9 mouse cellular contexts compared by ENCODE assay signal in the genomic region with DNA sequence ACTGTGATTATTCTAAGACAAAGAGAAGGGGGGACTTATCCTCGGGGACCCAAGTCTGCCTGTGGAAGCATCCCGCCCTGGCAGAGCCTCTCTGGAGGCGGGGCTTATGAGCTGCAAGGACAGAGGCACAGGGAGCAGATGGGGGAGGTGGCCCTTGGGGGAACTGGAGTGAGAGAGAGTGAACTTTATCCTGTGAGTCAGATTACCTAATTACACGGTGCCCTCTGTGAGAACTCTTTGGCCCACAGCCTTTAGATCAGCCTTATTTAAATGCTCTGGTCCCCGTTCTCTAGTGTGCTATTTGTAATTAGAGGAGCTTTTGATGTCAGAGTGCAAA.
DNase-seq lines count a peak whose midpoint lies in the region; ATAC-seq lines count a peak whose summit lies in the region.
"Had no signal": no experiment of that assay in that cellular context is flagged by ENCODE, and none has a peak within 500 bp of the region (broad histone marks: within the 10 kb centered on the region; RNA-seq: fewer than 3 reads in every experiment).

No protein-coding gene starts in this region.

- peaks cover 8% of the 10 kb centered on the region; the same call in 1 of the 2 replicates for H3K4me1 ChIP-seq in embryonic facial prominence, embryonic 11.5 days (ENCODE audit: control insufficient read depth, insufficient read depth, low read length)
- no peaks in the 10 kb centered on the region for H3K4me1 ChIP-seq in stomach, embryonic 15.5 days

- no peaks in the 10 kb centered on the region for H3K9me3 ChIP-seq in embryonic facial prominence, embryonic 11.5 days (replicated peaks; ENCODE audit: control insufficient read depth, low read length)
- no peaks in the 10 kb centered on the region for H3K9me3 ChIP-seq in stomach, embryonic 15.5 days

- ATAC-seq in embryonic facial prominence, embryonic 11.5 days (replicated peaks; ENCODE audit: insufficient number of reproducible peaks, low FRiP score, low TSS enrichment, low read depth) = 0 out of 2 replicates have a peak, but pooled peaks have one; percentile 45
- peak; percentile 75; the same call in 1 of the 2 replicates for ATAC-seq in stomach, embryonic 15.5 days (ENCODE audit: insufficient read depth, low FRiP score, low read depth)
- ATAC-seq in megakaryocyte-erythroid progenitor cell, adult 5-6 weeks (replicated peaks; ENCODE audit: low FRiP score, low TSS enrichment, poor library complexity, severe bottlenecking) = no peak

- 2% methylated on average over 5 of the region's 5 CpGs for WGBS in embryonic facial prominence, embryonic 11.5 days
- WGBS in stomach, embryonic 15.5 days = 19% methylated on average over 5 of the region's 5 CpGs

- H3K4me3 ChIP-seq in embryonic facial prominence, embryonic 11.5 days (ENCODE audit: low read depth, low read length) = no peak overlapping the region
- H3K4me3 ChIP-seq in stomach, embryonic 15.5 days (replicated peaks) = no peak overlapping the region

- H3K36me3 ChIP-seq in embryonic facial prominence, embryonic 11.5 days (replicated peaks; ENCODE audit: control insufficient read depth, insufficient read depth, low read depth, low read length) = no peaks in the 10 kb centered on the region
- H3K36me3 ChIP-seq in stomach, embryonic 15.5 days = no peaks in the 10 kb centered on the region
- H3K36me3 ChIP-seq: G1E had no signal

- peak; percentile 20 for DNase-seq in lung, postnatal 10 days
- no peak for DNase-seq in lung, postnatal 4 days
- DNase-seq in embryonic facial prominence, embryonic 11.5 days (ENCODE audit: low spot score) = peak; percentile 65
- DNase-seq in kidney, postnatal 36 days = peak; percentile 84 to 88
- no peak for DNase-seq in cerebellum, adult 11-12 months
- DNase-seq in cerebellum, adult 9-11 months = no peak

- H3K9ac ChIP-seq in embryonic facial prominence, embryonic 11.5 days (replicated peaks; ENCODE audit: low read length) = no peak overlapping the region
- H3K9ac ChIP-seq in stomach, embryonic 15.5 days = no peak overlapping the region

- no peak overlapping the region for H3K27ac ChIP-seq in embryonic facial prominence, embryonic 11.5 days (replicated peaks; ENCODE audit: low read depth, low read length)
- H3K27ac ChIP-seq in stomach, embryonic 15.5 days = 0 out of 2 replicates have a peak overlapping the region, but pooled peaks have one; percentile 45

- no peaks in the 10 kb centered on the region for H3K27me3 ChIP-seq in embryonic facial prominence, embryonic 11.5 days (ENCODE audit: control insufficient read depth, insufficient read depth, low read length)
- no peaks in the 10 kb centered on the region for H3K27me3 ChIP-seq in stomach, embryonic 15.5 days (replicated peaks)

- no peak overlapping the region for H3K4me2 ChIP-seq in embryonic facial prominence, embryonic 11.5 days (ENCODE audit: low read depth, low read length)
- no peak overlapping the region for H3K4me2 ChIP-seq in stomach, embryonic 15.5 days

Comparison
In these comparisons a context has a peak if more than half of its experiments do, and no peak if none do; other contexts are left out.
1. DNase-seq: peak in lung, postnatal 10 days (single experiment), embryonic facial prominence, embryonic 11.5 days (single experiment) and kidney, postnatal 36 days (2 of 2); none in lung, postnatal 4 days (0 of 2), cerebellum, adult 11-12 months (single experiment) and cerebellum, adult 9-11 months (single experiment).